Mouse (Mus musculus): ENCODE results near the gene Ubap2l.
A peak's percentile ranks its signal among the peaks of the same experiment; 100 is the strongest.

Ubap2l gene

DNA sequence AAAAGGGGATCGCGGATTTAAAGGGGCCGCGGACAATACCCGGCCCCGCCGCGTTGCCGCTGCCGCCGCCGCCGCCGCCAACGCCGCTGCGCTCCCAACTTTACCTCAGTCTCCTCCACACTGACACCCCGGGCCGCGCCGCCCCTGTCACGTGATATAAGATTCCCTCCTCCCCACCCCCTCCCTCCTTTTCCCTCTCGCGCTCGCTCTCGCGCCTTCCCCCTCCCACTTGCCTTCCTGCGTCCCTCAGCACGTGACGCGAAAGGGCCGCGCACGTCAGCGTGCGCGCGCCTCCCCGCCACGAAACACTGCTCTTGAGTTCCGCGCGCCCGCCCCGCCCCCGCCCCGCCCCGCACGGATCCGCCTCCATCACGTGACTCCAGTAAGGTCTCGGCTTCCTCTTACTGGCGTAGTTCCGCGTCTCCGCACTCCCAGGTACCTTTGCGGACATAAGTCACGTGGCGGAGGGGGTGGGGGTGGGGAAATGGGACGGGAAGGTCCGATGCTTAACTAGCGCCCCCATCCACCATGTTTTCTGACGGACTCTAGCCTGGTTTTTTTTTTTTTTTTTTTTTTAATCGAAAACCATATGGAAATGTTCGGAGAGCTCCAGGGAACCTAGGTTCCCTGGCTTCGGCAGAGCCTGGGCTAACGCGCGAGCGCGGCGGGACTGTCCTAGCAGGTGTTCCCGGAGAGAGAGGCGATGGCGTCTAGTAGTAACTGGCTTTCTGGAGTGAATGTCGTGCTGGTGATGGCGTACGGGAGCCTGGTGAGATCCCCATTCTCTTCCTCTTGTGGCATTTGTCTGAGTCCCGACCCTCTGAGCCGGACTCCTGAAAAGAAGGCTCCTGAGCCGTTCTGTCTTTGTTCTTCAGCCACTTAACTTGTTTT is at the start of gene Ubap2l:
Gene Ubap2l (minus strand): TSS at position 278 of the 891 bp plus-strand sequence.
- peak; percentile 96 to 97 for DNase-seq

DNA sequence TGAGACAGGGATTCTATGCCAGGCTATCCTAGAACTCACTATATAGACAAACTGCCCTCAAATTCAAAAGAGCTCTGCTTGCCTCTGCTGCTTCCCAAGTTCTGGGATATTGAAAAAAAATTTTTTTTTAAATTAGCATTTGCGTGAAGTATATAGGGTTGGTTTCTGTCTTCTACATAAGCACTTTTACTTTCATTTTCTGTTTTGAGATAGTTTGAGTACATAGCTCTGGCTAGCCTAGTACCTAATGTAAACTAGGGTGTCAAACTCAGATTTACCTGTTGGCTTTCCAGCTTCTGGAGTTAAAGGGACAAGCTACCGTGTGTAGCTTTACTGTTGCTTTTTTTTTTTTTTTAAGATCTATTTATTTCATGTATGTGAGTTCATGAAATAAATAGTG is 49.2 kb upstream of the Ubap2l start:
- DNase-seq: no peak

DNA sequence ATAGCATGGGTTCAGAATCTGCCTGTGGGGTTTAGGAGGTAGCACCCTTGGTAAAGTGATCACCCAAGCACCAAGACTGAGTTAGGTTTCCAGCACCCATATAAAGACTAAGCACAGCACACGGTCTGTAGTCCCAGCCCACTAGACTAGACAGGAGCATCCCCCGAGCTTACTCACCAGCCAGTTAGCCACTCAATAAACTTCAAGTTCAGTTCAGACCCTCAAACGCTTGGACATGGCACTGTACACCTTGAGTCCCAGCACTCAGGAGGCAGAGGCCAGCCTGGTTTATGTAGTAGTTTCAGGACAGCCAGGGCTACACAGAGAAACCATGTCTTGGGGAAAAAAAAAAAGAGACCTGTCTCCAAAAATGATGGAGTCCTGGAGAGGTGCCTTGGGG is 48.6 kb upstream of the Ubap2l start:
- no peak for DNase-seq

DNA sequence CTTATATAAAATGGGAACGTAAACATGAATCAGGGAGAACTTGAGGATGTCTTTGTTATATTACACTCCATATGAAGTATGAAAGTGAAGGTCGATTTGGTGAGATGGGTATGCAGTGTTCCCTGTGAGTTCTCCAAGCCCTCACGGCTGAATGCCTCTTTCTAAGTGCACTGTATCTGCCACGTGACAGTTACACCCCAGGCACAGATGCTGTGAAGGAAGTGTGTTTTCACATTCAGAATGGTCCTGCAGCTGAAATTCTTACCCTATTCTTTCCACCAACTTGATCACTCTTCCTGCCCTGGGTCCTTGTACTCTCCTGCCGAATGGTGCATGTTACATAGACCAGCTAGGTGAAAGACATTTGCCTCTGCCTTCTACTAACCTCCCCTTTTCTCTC is 45.5 kb upstream of the Ubap2l start:
- DNase-seq: no peak

DNA sequence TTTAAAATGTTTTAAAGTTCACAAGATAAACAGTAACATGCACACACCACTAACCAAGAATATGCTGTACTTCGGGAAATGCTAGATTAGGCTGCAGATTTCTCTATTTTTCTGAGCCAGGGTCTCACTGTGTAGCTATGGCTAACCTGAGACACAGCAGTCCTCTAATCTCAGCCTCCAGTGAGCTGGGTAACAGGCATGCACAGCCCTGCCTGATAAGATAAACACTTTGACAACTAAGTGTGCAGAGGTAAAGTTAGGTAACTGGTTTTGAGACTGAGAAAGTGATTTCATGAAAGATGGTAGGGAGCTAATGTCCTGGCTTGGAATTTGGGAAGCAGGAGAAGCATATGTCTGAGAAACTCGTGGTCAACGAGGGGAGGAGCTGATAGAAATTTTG is 42.0 kb upstream of the Ubap2l start:
- DNase-seq: no peak

DNA sequence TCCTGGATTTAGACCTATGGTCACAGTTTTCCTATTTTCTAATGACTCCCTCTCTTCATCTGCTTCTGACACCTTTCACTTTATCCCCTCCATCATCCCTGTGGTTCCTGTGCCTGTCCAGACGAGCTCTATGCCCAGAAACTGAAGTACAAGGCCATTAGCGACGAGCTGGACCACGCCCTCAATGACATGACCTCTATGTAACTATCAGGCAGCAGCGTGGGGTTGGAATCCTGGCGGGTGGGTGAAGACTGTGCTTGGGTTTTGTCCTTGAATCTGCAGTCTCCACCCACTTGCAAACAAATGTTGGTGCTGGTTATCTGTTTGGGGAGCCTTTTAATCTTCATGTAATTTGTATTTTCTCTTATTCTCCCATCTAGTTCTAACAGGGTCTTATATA is 38.5 kb upstream of the Ubap2l start:
- no peak for DNase-seq

DNA sequence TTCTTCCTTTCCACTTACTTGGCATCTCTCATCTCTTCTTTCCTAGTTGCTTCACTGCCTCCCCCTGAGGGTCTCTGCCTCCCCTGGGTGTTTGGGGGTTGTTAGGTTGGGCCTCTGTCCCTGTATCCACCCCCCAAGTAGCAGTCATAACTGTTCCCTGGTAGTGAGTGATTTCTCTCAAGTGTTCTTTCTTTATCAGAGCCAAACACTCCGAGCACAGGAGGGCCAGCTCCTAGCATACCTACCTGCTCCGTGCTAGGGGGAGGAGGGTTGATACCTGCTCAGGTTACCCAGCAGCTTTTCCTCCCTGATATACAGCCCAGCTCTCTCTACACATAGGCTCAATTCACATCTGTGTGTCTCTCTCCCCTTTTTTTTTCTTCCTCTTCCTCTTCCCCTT is 36.2 kb upstream of the Ubap2l start:
- DNase-seq: no peak

DNA sequence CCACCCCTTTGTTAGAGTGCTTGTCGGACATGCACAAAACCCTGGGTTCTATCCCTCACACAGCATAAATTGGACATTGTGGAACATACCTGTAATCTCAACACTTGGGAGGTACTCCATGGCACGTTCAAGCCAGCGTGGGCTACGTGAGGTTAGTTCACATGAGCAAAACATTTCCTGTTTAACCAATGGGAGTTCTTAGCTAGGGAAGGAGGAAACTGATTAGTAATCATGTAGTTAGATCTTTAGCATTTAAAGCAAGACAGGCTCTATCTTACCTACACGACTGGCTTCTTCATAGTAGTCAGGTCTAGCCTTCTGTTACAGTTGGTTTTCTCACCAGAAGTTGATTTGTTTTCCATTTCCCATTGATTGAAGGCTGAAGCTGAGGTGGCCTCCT is 33.6 kb upstream of the Ubap2l start:
- no peak for DNase-seq

DNA sequence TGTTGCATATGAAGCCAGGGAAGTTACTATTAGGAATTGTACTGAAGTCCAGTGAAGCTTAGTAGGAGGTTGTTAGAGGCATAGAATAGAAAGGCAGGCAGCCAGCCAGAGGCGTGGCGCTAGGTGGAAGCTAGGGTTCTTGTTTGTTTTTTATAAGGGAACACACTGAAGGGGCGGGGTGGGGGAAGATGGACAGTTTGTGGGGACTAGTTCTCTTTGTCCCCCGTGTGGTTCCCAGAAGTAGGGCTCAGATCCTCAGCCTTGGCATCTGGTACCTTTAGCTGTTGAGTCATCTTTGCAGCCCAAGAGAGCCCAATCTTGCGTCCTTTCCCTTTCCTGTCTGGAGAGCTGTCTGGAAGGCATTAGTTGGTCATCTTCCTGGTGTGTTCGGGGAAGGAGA is 32.9 kb upstream of the Ubap2l start:
- peak in 1 of 2 experiments; percentile 52 for DNase-seq

DNA sequence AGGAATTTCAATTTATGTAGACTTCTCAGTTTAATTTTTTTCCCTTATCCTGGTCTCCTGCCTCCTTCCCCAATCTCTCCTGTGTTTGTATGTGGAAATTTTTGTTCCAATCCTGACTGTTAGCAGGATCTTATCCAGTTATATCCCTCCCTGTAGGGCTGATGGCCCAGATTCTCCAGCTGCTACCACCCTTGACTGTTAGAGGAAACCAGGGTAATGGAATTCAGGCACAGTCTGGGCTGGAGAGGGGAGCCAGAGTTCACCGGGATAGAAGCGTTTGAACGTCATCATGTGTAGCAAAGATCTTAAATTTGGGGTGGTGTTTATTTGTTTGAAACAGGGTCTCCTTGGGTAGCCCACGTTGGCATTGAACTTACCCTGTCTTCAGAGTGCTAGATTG is 32.4 kb upstream of the Ubap2l start:
- no peak for DNase-seq

DNA sequence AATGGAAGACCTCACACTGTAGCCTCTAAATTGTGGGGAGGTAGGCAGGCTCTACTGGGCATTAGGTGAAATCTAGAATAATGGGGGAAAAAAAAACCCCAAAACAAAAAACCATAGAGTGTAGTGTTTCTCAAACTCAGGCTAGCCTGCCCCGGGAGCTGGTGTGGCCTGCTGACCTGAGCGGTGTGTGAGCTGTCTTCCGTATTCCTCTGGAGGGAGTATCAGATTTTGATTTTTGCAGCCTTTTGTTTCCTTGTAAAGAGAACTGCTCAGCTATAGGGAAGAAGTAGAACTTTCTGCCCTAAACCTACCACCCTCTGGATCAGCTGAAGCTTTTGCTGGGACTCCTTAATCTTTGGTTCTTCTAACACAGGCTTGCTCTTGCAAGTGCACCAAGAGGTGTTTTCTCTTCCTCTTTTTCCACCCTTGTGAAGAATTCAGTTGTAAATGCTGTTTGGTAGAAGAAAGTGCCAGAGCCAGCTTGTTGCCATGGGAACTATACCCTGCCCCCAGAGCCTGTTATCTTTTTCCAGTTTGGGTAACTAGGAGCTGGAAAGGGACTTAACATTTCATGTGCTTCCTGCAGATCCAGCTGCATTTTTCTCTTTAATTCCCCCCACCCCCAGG is 31.4 kb upstream of the Ubap2l start:
- DNase-seq: no peak

DNA sequence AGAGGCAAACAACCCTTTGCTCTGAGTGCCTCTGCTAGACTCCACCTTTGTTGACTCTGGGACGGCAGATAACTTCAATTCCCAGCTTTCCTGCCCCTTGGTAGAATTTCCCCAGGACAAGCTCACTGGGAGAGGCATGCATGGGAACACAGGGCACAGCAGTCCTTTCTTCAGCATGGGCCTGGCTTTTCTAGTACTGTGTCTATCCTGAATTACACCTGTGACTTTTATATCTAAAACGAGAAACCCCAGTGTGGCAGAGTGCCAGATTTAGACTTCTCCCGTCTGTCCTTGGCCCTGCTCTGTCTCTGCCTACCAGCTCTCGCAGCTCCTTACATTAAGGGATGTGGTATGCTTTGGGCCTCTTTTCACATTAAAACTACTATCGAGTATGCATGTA is 30.6 kb upstream of the Ubap2l start:
- DNase-seq: peak in 1 of 2 experiments; percentile 46

DNA sequence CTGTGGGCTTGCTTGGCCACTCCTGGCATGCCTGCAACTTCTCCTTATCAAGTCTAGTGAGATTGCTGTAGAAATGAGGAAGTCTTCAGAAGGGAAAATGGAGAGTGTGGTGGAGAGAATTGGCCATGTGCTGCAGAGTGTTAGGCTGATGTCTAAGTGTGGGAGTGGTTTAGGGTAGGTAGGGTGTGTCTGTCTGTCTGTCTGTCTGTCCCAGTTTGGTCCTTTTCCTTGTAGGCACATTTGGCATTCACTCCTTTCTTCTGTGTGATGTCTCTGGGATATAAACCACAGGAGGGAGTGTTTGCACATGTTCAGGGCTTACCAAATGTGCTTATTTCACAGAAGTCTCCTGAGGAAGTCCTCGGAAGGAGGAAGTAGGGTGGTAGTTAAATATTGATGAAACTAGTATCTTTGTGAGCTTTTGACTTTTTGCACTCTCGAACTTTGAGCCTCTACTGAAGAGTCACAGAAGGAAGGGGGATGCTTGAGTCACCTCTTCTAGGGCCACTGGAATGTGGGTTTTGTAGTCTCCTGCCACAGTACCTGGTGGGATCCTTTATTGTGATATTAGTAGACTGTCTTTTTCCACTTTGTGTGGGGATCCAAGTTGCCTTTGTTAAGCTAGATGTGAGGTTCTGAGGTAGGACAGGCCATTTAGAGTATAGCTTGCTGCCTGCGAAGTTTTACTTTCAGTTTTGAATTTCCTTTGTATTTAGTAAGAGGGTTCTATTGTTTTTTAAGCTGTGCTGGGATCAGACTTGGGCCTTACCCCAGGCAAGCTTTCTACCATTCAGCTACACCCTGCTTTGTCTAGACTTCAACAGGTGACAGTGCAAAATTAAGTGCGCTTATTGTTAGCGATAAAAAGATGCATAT is 29.2 kb upstream of the Ubap2l start:
- peak in 1 of 2 experiments; percentile 69 for DNase-seq

DNA sequence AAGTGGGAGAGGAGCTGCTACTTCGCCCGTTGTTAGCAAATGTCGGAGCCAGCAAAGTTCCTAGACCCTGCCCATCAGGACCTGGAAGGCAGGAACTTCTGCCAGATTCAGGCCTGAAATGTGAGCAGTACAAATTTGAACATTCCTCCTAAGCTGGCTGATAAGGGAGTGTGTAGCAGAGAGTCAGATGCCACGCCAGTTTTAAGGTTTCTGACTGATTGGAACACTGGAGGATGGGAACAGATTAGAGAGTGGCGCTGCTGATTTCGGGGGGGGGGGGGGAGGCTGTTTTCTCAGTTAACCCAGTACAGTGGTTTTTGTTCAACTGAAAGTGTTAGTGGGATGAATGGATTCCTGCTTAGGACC is 28.1 kb upstream of the Ubap2l start:
- no peak for DNase-seq

DNA sequence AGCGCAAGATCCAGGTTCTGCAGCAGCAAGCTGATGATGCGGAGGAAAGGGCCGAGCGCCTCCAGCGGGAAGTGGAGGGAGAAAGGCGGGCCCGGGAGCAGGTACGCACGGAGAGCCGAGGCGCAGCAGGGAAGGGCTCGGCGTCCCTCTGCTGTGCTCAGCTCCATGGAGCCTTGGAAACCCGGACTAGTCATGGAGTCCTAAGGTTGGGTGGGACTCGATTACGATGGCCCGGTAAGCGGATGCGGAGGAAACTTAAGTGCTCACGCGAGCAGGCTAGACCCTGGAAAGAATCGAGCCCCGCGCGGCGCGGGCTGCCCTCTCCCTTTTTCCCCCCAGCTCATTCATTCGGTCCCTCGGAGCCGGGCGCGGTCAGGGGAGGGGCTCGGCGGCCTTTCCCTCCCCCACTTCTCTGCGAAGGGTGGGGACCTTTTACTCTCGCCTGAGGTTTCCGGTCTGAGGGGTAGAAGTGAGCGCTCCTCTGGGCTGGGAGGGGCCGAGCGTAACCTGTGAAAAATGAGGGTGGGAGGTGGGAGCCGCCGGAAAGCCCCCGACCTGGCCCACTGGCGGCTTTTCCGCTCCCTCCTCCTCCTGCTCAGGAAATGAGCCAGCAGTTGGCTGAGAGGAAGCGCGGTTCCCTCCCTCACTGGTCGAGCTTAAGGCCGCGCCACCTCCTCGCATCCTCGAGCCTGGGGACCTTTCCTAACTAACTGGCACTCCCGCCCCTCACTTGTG is 27.5 kb upstream of the Ubap2l start:
- peak; percentile 75 to 77 for DNase-seq

DNA sequence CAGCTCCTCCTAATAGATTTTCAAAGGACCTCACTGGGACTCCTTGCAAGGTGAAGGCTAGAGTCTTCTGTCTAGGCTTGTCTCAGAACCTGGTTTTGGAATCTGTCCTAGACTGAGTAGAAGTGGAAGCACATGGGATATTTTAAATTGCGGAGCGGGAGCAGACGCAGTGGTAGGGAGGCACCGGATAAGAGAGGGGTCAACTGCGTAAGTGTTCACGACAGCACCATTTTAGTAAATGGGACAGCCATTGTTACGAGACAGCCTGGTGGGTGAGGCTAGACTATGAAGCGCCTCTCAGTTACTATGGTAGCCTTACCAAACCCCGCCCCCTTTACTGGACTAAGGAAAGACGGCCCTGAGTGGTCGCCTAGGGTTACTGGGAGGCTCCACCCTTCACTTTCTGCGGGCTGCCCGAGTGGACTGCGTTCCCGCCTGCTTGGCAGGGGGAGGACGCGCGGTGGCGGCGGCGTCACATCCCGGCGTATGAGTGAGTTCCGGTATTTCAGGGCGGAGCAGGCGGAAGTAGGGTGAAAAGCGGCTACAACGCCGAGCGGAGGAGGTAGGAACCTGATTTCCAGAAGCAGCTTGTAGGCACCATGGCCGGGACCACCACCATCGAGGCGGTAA is 26.8 kb upstream of the Ubap2l start:
- peak; percentile 95 to 99 for DNase-seq

DNA sequence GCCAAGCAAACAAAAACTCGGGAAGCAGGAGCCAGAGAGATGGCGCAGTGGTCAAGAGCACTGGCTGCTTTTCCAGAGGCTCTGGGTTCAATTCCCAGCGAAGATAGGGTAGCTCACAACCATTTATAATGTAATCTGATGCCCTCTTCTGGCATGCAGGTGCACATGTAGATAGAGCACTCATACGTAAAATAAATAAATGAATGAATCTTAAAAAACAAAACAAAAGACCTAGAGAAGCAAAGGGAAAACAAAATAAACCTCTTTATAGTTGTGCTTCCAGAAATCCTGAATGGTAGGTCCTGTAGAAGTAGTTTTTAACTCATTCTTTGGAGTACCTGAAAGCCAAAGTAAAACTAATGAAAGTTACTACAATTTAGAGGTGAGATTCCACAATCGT is 25.8 kb upstream of the Ubap2l start:
- DNase-seq: no peak

DNA sequence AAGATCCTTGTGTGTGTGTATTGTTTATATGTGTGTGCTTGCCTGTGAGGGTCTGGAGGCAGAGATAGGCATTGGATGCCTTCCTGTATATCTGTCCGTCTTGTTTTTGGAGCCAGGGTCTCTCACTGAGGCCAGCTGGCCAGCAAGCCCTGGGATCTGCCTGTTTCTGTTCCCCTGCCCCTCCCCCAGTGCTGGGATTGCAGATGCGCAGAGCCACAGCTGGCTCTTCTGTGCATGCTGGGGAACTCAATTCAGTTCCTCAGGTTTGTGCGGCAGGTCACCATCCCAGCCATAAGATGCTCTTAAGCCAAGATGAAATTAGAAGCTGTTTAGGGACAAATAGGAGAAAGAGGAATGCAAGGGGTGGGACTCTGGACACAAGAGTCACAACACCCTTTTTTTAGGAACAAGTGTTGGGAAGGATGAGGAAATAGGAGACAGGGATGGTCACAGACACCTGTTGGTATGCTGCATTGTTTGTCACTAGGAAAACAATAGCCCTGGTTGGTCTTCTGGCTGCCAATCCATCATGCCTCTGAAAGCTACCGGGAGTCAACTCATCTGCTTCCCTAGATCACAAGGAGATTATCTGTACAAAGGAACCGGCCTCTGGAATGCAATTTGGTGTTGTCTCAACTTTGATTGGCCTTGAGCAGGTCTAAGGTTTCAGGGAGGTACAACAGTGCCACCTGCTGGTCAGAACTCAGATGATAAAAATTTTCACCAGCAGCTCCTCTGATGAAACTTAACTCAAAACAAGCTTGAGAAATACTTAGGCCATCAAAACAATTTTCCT is 24.7 kb upstream of the Ubap2l start:
- DNase-seq: peak; percentile 84 to 90

DNA sequence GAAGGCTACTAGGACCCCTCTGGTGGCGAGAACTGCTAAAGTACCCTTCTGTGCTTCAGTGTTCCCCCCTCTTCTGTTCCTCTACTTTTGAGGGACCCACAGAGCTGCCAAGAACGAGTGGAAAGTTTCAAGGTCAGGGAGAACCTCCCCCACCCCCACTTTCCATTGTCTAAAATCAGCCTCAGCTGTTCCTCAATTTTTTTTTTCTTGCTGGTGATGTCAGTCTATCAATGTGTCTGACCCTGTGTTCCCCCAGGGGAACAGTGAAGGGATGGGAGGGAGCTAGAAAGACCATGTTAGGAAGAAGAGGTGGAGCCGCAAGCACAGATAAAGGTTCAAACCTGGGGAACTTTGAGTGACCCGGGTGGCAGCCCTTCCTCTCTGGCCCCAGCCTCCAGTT is 19.9 kb upstream of the Ubap2l start, which contains the start of gene Tpm3:
Gene Tpm3 (plus strand): TSS at position 356 of the 400 bp plus-strand sequence.
- no peak for DNase-seq

DNA sequence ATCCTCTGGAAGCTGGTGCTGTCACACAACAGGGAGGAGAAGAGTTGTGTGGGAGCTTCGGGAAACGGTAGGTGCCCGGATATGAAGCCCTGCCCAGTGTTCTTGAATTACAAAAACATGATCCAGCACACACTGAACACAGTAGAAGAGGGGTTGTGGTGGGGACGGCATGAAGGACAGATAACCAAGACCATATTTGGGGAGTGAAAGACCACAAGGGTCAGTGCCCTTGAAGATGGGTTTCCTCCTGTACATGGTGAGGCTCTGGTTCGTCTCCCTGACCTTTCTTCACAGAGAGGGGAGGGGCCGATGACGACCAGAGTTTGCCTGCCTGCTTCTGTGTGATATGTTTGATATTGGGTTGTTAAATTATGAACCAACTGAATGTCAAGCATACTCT is 17.3 kb upstream of the Ubap2l start:
- DNase-seq: no peak

DNA sequence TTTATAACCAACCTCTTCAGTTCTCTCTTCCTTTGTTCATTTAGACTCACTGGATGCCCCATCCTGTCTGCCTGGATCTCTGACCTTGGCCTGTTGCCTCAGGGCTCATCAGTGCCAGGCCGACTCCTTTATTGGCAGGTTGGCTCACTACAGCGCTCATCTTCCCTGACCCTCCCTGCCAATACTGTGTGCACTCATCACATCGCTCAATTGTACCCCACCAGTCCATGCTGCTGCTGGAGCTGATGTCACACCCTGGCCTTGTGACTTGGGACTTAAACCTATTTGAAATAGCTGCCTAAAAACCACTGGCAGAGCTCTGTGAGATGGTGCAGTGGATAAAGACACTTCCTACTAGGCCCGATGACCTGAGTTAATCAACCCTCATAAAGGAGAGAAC is 15.4 kb upstream of the Ubap2l start:
- DNase-seq: no peak

Measured in kidney, postnatal 36 days (tissue).